Mouse (Mus musculus): ENCODE measurements around the gene Limch1. TPM values are rescaled to one million over a fixed set of nuclear protein-coding genes. Genes with fewer than 3 reads are reported as not detected.

Limch1 gene
- total and polyA plus RNA-seq, 2 experiments from 2014 or later: 62.8 to 133 TPM

GRCm38 (mm10) chr5:66807737-66808136 lies 62.1 kb downstream of the Limch1 start:
- no peak for DNase-seq
- H3K9me3 ChIP-seq (ENCODE audit: low read length): no peaks in the 10 kb centered on the region
- H3K27me3 ChIP-seq (ENCODE audit: insufficient read depth, low read length): no peaks in the 10 kb centered on the region
- no peak overlapping the region for H3K27ac ChIP-seq (ENCODE audit: low read depth, low read length)
- H3K9ac ChIP-seq: no peak overlapping the region
- no peak for ATAC-seq
- no peak overlapping the region for H3K4me3 ChIP-seq (ENCODE audit: low read depth, low read length)
- TF ChIP-seq CTCF (IDR thresholded peaks at IDR 0.05; ENCODE audit: low read depth): no peak
- no peak overlapping the region for H3K4me2 ChIP-seq (ENCODE audit: low read depth)
- 90% methylated on average over 6 of the region's 6 CpGs for WGBS
- no peaks in the 10 kb centered on the region for H3K36me3 ChIP-seq (ENCODE audit: insufficient read depth)
- peaks cover 3% of the 10 kb centered on the region for H3K4me1 ChIP-seq (ENCODE audit: insufficient read depth)

- H3K27ac ChIP-seq (ENCODE audit: low read depth, low read length): peak overlapping the region; percentile 41; the same call in 1 of the 2 replicates
- 44% methylated on average over 9 of the region's 9 CpGs for WGBS
- no peak for TF ChIP-seq CTCF (IDR thresholded peaks at IDR 0.05; ENCODE audit: low read depth)
- ATAC-seq (peak; percentile 40), DNase-seq (peak; percentile 58)
- H3K9me3 ChIP-seq (ENCODE audit: low read length): no peaks in the 10 kb centered on the region
- H3K9ac ChIP-seq: no peak overlapping the region
- H3K4me2 ChIP-seq (ENCODE audit: low read depth): no peak overlapping the region
- H3K36me3 ChIP-seq (ENCODE audit: insufficient read depth): no peaks in the 10 kb centered on the region
- H3K4me3 ChIP-seq (ENCODE audit: low read depth, low read length): no peak overlapping the region
- H3K27me3 ChIP-seq (ENCODE audit: insufficient read depth, low read length): no peaks in the 10 kb centered on the region
- H3K4me1 ChIP-seq (ENCODE audit: insufficient read depth): peaks cover 3% of the 10 kb centered on the region
Measured at GRCm38 (mm10) chr5:66809016-66809570, 63.5 kb downstream of the Limch1 start.

GRCm38 (mm10) chr5:66810396-66810795 lies 64.8 kb downstream of the Limch1 start:
- Histone ChIP-seq H3K27ac (ENCODE audit: low read depth, low read length) (no peak overlapping the region), H3K4me1 (ENCODE audit: insufficient read depth) (peaks cover 3% of the 10 kb centered on the region), H3K4me2 (ENCODE audit: low read depth) (no peak overlapping the region), H3K9ac (no peak overlapping the region), H3K4me3 (ENCODE audit: low read depth, low read length) (no peak overlapping the region), H3K9me3 (ENCODE audit: low read length) (no peaks in the 10 kb centered on the region), H3K27me3 (ENCODE audit: insufficient read depth, low read length) (no peaks in the 10 kb centered on the region), H3K36me3 (ENCODE audit: insufficient read depth) (no peaks in the 10 kb centered on the region)
- peak; percentile 42; the same call in 1 of the 2 replicates for ATAC-seq
- WGBS: 33% methylated on average over 2 of the region's 2 CpGs
- no peak for TF ChIP-seq CTCF (IDR thresholded peaks at IDR 0.05; ENCODE audit: low read depth)
- no peak for DNase-seq

GRCm38 (mm10) chr5:66814674-66815073 lies 69.0 kb downstream of the Limch1 start:
- ATAC-seq: no peak
- Histone ChIP-seq H3K27me3 (ENCODE audit: insufficient read depth, low read length) (no peaks in the 10 kb centered on the region), H3K9ac (no peak overlapping the region), H3K4me1 (ENCODE audit: insufficient read depth) (peaks cover 6% of the 10 kb centered on the region; the same call in 1 of the 2 replicates), H3K4me3 (ENCODE audit: low read depth, low read length) (no peak overlapping the region), H3K9me3 (ENCODE audit: low read length) (no peaks in the 10 kb centered on the region), H3K27ac (ENCODE audit: low read depth, low read length) (no peak overlapping the region), H3K4me2 (ENCODE audit: low read depth) (no peak overlapping the region), H3K36me3 (ENCODE audit: insufficient read depth) (no peaks in the 10 kb centered on the region)
- DNase-seq: no peak
- TF ChIP-seq CTCF (IDR thresholded peaks at IDR 0.05; ENCODE audit: low read depth): no peak
- 41% methylated on average over 3 of the region's 3 CpGs for WGBS

- ATAC-seq (peak; percentile 25; the same call in 1 of the 2 replicates), DNase-seq (no peak)
- WGBS: 9% methylated on average over 6 of the region's 6 CpGs
- Histone ChIP-seq H3K9ac (no peak overlapping the region), H3K4me1 (ENCODE audit: insufficient read depth) (0 out of 2 replicates have a peak, but pooled peaks cover 6% of the 10 kb centered on the region), H3K4me2 (ENCODE audit: low read depth) (no peak overlapping the region; the same call in 1 of the 2 replicates), H3K9me3 (ENCODE audit: low read length) (no peaks in the 10 kb centered on the region), H3K4me3 (ENCODE audit: low read depth, low read length) (no peak overlapping the region), H3K27me3 (ENCODE audit: insufficient read depth, low read length) (no peaks in the 10 kb centered on the region), H3K36me3 (ENCODE audit: insufficient read depth) (no peaks in the 10 kb centered on the region), H3K27ac (ENCODE audit: low read depth, low read length) (no peak overlapping the region)
- TF ChIP-seq CTCF (IDR thresholded peaks at IDR 0.05; ENCODE audit: low read depth): no peak
Measured at GRCm38 (mm10) chr5:66815877-66816276, 70.2 kb downstream of the Limch1 start.

- ATAC-seq (no peak), DNase-seq (no peak)
- Histone ChIP-seq H3K4me1 (ENCODE audit: insufficient read depth) (0 out of 2 replicates have a peak, but pooled peaks cover 6% of the 10 kb centered on the region), H3K27me3 (ENCODE audit: insufficient read depth, low read length) (no peaks in the 10 kb centered on the region), H3K4me2 (ENCODE audit: low read depth) (no peak overlapping the region), H3K27ac (ENCODE audit: low read depth, low read length) (no peak overlapping the region), H3K9ac (no peak overlapping the region), H3K4me3 (ENCODE audit: low read depth, low read length) (no peak overlapping the region), H3K36me3 (ENCODE audit: insufficient read depth) (no peaks in the 10 kb centered on the region), H3K9me3 (ENCODE audit: low read length) (no peaks in the 10 kb centered on the region)
- WGBS: 71% methylated on average over 18 of the region's 18 CpGs
- no peak for TF ChIP-seq CTCF (IDR thresholded peaks at IDR 0.05; ENCODE audit: low read depth)
Measured at GRCm38 (mm10) chr5:66816751-66817150, 71.1 kb downstream of the Limch1 start.

GRCm38 (mm10) chr5:66817184-66817956 lies 71.7 kb downstream of the Limch1 start:
- no peak for TF ChIP-seq CTCF (IDR thresholded peaks at IDR 0.05; ENCODE audit: low read depth)
- no peak overlapping the region for H3K9ac ChIP-seq
- 97% methylated on average over 8 of the region's 8 CpGs for WGBS

More at GRCm38 (mm10) chr5:66817184-66817956, 71.7 kb downstream of the Limch1 start:
- ATAC-seq (no peak), DNase-seq (no peak)
- H3K4me1 ChIP-seq (ENCODE audit: insufficient read depth): 0 out of 2 replicates have a peak, but pooled peaks cover 6% of the 10 kb centered on the region
- no peaks in the 10 kb centered on the region for H3K36me3 ChIP-seq (ENCODE audit: insufficient read depth)
- no peaks in the 10 kb centered on the region for H3K9me3 ChIP-seq (ENCODE audit: low read length)
- no peaks in the 10 kb centered on the region for H3K27me3 ChIP-seq (ENCODE audit: insufficient read depth, low read length)
- H3K27ac ChIP-seq (ENCODE audit: low read depth, low read length): no peak overlapping the region
- no peak overlapping the region for H3K4me2 ChIP-seq (ENCODE audit: low read depth)
- H3K4me3 ChIP-seq (ENCODE audit: low read depth, low read length): no peak overlapping the region
